Mouse (Mus musculus): ENCODE results near the gene Sowahd.
"Not testable (repeated sequence)": the region's sequence is repeated elsewhere in the genome, so short reads cannot be mapped to it uniquely, and the experiment has no call there.

Gene Sowahd

GRCm38 (mm10) chrX:37048066-37048889 is at the start of gene Sowahd:
Sowahd (plus strand) TSS chrX:37048845.
- no peak for DNase-seq (ENCODE audit: low spot score)

- DNase-seq (ENCODE audit: low spot score) = no peak
These were observed 34.8 kb upstream of the Sowahd start for GRCm38 (mm10) chrX:37013870-37014269.

GRCm38 (mm10) chrX:37018150-37018654 is 30.4 kb upstream of the Sowahd start:
- DNase-seq (ENCODE audit: low spot score) = no peak

- no peak for DNase-seq (ENCODE audit: low spot score)
These were observed 29.6 kb upstream of the Sowahd start for GRCm38 (mm10) chrX:37019045-37019444.

- peak; percentile 80 for DNase-seq (ENCODE audit: low spot score)
These were observed 26.0 kb upstream of the Sowahd start for GRCm38 (mm10) chrX:37022690-37023089.

- peak; percentile 77 for DNase-seq (ENCODE audit: low spot score)
These were observed 24.9 kb upstream of the Sowahd start for GRCm38 (mm10) chrX:37023652-37024309.

GRCm38 (mm10) chrX:37028378-37028777 is 20.3 kb upstream of the Sowahd start:
- peak; percentile 96 for DNase-seq (ENCODE audit: low spot score)

- peak; percentile 74 for DNase-seq (ENCODE audit: low spot score)
These were observed 5.9 kb upstream of the Sowahd start for GRCm38 (mm10) chrX:37042726-37043125.

GRCm38 (mm10) chrX:37048890-37049823 is 512 bp downstream of the Sowahd start:
- DNase-seq (ENCODE audit: low spot score) = no peak

- no peak for DNase-seq (ENCODE audit: low spot score)
These were observed 15.3 kb downstream of the Sowahd start for GRCm38 (mm10) chrX:37063902-37064301.

GRCm38 (mm10) chrX:37067299-37067698 is 18.7 kb downstream of the Sowahd start:
- DNase-seq (ENCODE audit: low spot score) = no peak

- no peak for DNase-seq (ENCODE audit: low spot score)
These were observed 20.1 kb downstream of the Sowahd start for GRCm38 (mm10) chrX:37068766-37069165.

GRCm38 (mm10) chrX:37074262-37074892 is 25.7 kb downstream of the Sowahd start:
- peak; percentile 77 for DNase-seq (ENCODE audit: low spot score)

- DNase-seq (ENCODE audit: low spot score) = no peak
These were observed 28.0 kb downstream of the Sowahd start for GRCm38 (mm10) chrX:37076651-37077050.

GRCm38 (mm10) chrX:37080345-37080744 is 31.7 kb downstream of the Sowahd start:
- DNase-seq (ENCODE audit: low spot score) = not testable (repeated sequence)

GRCm38 (mm10) chrX:37081194-37081593 is 32.5 kb downstream of the Sowahd start:
- no peak for DNase-seq (ENCODE audit: low spot score)

- DNase-seq (ENCODE audit: low spot score) = peak; percentile 51
These were observed 35.8 kb downstream of the Sowahd start for GRCm38 (mm10) chrX:37084318-37084926.

GRCm38 (mm10) chrX:37084927-37085660 is 36.4 kb downstream of the Sowahd start, which contains the start of gene Rpl39:
Rpl39 (minus strand) TSS chrX:37085402.
- DNase-seq (ENCODE audit: low spot score) = peak; percentile 93

GRCm38 (mm10) chrX:37085665-37086064 is 37.0 kb downstream of the Sowahd start:
- no peak for DNase-seq (ENCODE audit: low spot score)

- no peak for DNase-seq (ENCODE audit: low spot score)
These were observed 40.1 kb downstream of the Sowahd start for GRCm38 (mm10) chrX:37088778-37089177.

Data from adipocyte (in vitro differentiated cells).